Mouse (Mus musculus) lung, adult 2 months (tissue): ENCODE measurements around the gene Camp. TPM values are rescaled to one million over a fixed set of nuclear protein-coding genes. Genes with fewer than 3 reads are reported as not detected.
A peak's percentile ranks its signal among the peaks of the same experiment; 100 is the strongest.
"Not testable (repeated sequence)": the region's sequence is repeated elsewhere in the genome, so short reads cannot be mapped to it uniquely, and the experiment has no call there.

Source experiments
- DNase-seq: peaks from one replicate; pipeline ENCODE4 v3.0.0; 2022
- H3K4me1 ChIP-seq: fragments of 200-500 bp; 2 replicates; pipeline ENCODE4 v1.6.1; 2011; ENCODE audit warnings: low read length; ENCODE audit not compliant: control insufficient read depth, insufficient read depth
- H3K4me3 ChIP-seq: fragments of 200-500 bp; replicated peaks from 2 replicates; pipeline ENCODE3; 2011; ENCODE audit warnings: low read depth, mild to moderate bottlenecking, control low read depth, low read length; ENCODE audit errors: extremely low read depth
- CTCF ChIP-seq: fragments of 200-500 bp; IDR thresholded peaks from 2 replicates; pipeline ENCODE4 v1.5.1; 2011; ENCODE audit warnings: mild to moderate bottlenecking, low read length, control low read depth; ENCODE audit not compliant: insufficient read depth
- POLR2A ChIP-seq: fragments of 200-500 bp; IDR thresholded peaks from 2 replicates; pipeline ENCODE4 v1.6.1; 2011; ENCODE audit warnings: low read depth, mild to moderate bottlenecking, control low read depth, low read length, borderline replicate concordance; ENCODE audit errors: extremely low read depth
- WGBS: fragments of 180-500 bp; shearing (Covaris S2); methylation state at CpG from one replicate; pipeline ENCODE4 v1.1.7; 2018; 5-methylcytosine and 5-hydroxymethylcytosine counted together
- polyA plus RNA-seq: library from polyadenylated mRNA; depleted of rRNA; stranded (reverse); fragments of >200 nt; gene quantifications from 2 replicates; pipeline ENCODE4 v1.2.3, GENCODE M21; 2012; rRNA removed

Gene Camp
- polyA plus RNA-seq, 1 experiment: 3.1 TPM

DNA sequence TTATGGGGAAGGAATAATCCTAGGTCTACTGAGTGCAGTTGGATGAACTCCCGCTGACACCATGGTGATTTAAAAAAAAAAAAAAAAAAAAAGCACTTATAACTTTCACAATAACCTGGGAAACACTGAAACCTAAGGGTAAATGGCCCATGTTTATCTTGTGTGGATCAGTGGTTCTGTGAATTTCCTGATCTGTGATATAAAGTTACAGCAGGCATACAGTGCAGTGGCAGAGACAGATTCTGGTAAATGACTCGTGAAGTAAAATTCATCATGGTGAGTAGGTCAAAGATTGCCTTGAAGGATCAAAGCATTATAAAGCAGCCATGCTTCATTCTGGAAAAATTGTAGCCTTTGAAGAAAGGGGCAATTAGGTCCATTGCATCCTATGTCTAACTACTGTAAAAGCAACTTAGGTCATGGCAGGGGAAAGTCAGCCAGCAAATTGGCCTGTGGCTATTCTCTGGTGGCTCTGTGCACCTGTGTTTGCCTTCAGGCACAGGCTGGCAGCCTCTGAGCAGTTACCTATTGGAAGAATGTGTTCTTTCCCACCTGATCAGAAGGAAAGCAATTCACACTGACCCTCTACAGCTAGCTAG, 42.6 kb downstream of the Camp start:
- 69% methylated on average over 2 of the region's 2 CpGs for WGBS
- Histone ChIP-seq H3K4me3 (no peak overlapping the region), H3K4me1 (no peaks in the 10 kb centered on the region)
- TF ChIP-seq CTCF (no peak), POLR2A (no peak)
- DNase-seq: no peak

DNA sequence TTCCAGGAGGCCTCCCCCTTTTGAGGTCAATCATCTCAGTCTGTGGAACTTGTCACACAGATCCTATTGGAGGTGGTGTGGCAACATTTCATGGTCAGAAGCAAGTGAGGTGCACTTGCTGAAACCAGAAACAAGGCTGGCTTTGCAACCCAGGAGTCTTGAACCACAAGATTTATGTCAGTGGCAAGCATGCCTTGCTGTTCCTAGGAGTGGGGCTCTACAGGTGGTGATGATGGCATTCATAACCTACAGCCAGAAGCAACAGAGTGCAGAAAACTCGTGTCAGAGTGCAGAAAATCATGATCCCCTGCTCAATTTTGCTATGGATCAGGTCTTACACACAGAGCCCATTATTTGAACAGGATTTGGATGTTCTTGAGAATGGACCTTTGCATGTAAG, 43.2 kb downstream of the Camp start:
- DNase-seq: no peak
- no peaks in the 10 kb centered on the region for H3K4me1 ChIP-seq
- no peak overlapping the region for H3K4me3 ChIP-seq
- WGBS: 38% methylated on average over 1 of the region's 1 CpGs
- TF ChIP-seq POLR2A (no peak), CTCF (no peak)

DNA sequence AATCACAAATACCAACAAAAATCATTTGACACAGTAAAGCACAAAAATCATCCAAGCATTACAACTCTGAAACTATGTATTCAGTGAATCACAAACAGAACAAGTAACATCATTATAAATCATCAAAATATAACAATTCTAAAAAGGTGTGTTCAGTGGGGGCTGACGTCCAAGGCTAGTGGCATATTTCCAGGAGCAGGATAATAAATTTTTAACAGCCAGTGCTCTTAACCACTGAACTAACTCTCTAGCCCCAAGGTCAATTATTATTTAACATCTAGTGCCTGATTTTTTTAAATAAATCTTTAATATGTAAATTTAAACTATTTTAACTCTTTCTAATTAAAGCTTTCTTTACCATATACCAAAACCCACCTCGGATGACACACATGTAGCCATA, 43.8 kb downstream of the Camp start:
- not testable (repeated sequence) for H3K4me1 ChIP-seq, DNase-seq, H3K4me3 ChIP-seq
- 81% methylated on average over 2 of the region's 2 CpGs for WGBS

DNA sequence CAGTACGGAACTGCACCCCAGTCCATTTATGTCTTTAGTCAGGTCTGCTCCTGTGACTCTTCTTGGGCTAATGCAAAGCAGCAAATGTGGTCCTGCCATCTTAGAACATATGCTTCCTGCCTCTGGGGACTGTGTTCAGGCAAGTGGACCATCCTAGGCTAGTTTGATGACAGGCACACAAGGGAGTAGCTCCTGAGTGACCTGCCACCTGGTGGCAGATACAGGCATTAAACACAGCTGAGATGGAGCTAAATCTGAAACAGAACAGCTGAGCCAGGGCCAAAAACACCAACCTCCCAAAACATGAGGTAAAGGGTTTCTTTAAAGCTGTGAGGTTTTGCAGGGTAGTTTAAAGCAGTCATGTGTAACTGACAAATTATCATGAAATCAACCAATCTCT, 51.4 kb downstream of the Camp start:
- TF ChIP-seq CTCF: peak; percentile 31; the same call in 1 of the 2 replicates
- no peak for TF ChIP-seq POLR2A
- Histone ChIP-seq H3K4me1 (no peaks in the 10 kb centered on the region), H3K4me3 (no peak overlapping the region)
- DNase-seq: no peak
- WGBS: 88% methylated on average over 1 of the region's 1 CpGs

Other genes starting within 250 kb of the Camp start
- gene Fbxw24, start 223.6 kb downstream of the Camp start, polyA plus RNA-seq: not detected in 2 replicates
- not detected in 2 replicates for gene Fbxw25, start 185.0 kb downstream of the Camp start, polyA plus RNA-seq
- not detected in 2 replicates for gene Fbxw18, start 146.9 kb downstream of the Camp start, polyA plus RNA-seq
- not detected in 2 replicates for gene Fbxw26, start 103.5 kb downstream of the Camp start, polyA plus RNA-seq
- not detected in 2 replicates for gene Fbxw27, start 58.9 kb downstream of the Camp start, polyA plus RNA-seq
- not detected in 2 replicates for gene Spink8, start 37.3 kb downstream of the Camp start, polyA plus RNA-seq
- gene Nme6, start 16.9 kb downstream of the Camp start, polyA plus RNA-seq: 11.5 and 18.0 TPM in 2 replicates
- 3.3 and 3.7 TPM in 2 replicates for gene Cdc25a, start 26.0 kb upstream of the Camp start, polyA plus RNA-seq
- 253 and 275 TPM in 2 replicates for gene Map4, start 81.8 kb upstream of the Camp start, polyA plus RNA-seq